Mouse (Mus musculus) liver, embryonic 14.5 days (tissue): ENCODE results near the gene Phldb2.

Source experiments
- CTCF ChIP-seq: IDR thresholded peaks from 2 replicates; pipeline ENCODE4 v1.5.1; 2016; ENCODE audit warnings: antibody characterized with exemption, low read depth, control low read depth
- EP300 ChIP-seq: IDR thresholded peaks from 2 replicates; pipeline ENCODE4 v1.6.1; 2016; ENCODE audit warnings: antibody characterized with exemption, low read depth

DNA sequence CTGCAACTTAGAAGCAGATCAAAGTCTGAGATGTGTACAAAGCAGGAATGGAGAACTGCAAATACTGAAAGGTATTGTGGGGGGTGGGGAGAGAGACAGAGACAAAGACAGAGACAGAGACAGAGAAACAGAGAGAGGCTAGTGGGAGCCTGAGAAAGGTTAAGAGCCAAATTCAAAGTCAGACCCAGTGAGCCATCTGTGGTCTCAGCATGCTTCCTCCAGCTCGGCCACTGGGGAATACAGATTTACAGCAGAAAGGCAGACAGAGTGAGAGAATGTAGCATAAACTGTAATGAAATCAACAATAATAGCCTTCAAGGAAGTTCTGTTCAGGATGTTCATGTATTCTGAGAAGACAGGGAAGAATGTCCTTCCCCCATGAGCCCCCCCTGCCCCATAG is 239.5 kb downstream of the Phldb2 start:
- TF ChIP-seq EP300: no peak
- no peak for TF ChIP-seq CTCF
